Mouse (Mus musculus) liver, embryonic 15.5 days (tissue): ENCODE measurements around the gene Gpr141. TPM values are rescaled to one million over a fixed set of nuclear protein-coding genes. Genes with fewer than 3 reads are reported as not detected.

Experiments
- ATAC-seq: fragments of 200-750 bp; cut with Nextera tagmentation; 2 replicates; pipeline ENCODE4 v1.8.0; 2017; ENCODE audit warnings: moderate number of reproducible peaks, mild to moderate bottlenecking, moderate library complexity; ENCODE audit not compliant: insufficient read depth
- H3K27ac ChIP-seq: fragments of 300-500 bp; sonication (generic); replicated peaks from 2 replicates; pipeline ENCODE4 v1.5.1; 2015; ENCODE audit warnings: mild to moderate bottlenecking, inconsistent platforms
- H3K27me3 ChIP-seq: fragments of 300-500 bp; sonication (generic); 2 replicates; pipeline ENCODE4 v1.6.1; 2015; ENCODE audit warnings: mild to moderate bottlenecking, inconsistent platforms
- H3K36me3 ChIP-seq: fragments of 300-500 bp; sonication (generic); replicated peaks from 2 replicates; pipeline ENCODE4 v1.6.1; 2015; ENCODE audit warnings: moderate library complexity, mild to moderate bottlenecking, inconsistent platforms
- H3K4me1 ChIP-seq: fragments of 300-500 bp; sonication (generic); replicated peaks from 2 replicates; pipeline ENCODE4 v1.6.1; 2015; ENCODE audit warnings: inconsistent platforms
- H3K4me2 ChIP-seq: fragments of 300-500 bp; sonication (generic); 2 replicates; pipeline ENCODE4 v1.6.1; 2015; ENCODE audit warnings: moderate library complexity, mild to moderate bottlenecking, inconsistent platforms
- H3K4me3 ChIP-seq: fragments of 300-500 bp; sonication (generic); replicated peaks from 2 replicates; pipeline ENCODE4 v1.5.1; 2015; ENCODE audit warnings: mild to moderate bottlenecking, inconsistent platforms
- H3K9ac ChIP-seq: fragments of 300-500 bp; sonication (generic); 2 replicates; pipeline ENCODE4 v1.6.1; 2015; ENCODE audit warnings: moderate library complexity, mild to moderate bottlenecking, inconsistent platforms
- H3K9me3 ChIP-seq: fragments of 300-500 bp; sonication (generic); replicated peaks from 2 replicates; pipeline ENCODE4 v1.6.1; 2016; ENCODE audit warnings: inconsistent platforms
- WGBS: fragments of 180-500 bp; shearing (Covaris S2); methylation state at CpG from one replicate; pipeline ENCODE4 v1.1.7; 2015; ENCODE audit warnings: mixed read lengths; ENCODE audit not compliant: insufficient replicate concordance; 5-methylcytosine and 5-hydroxymethylcytosine counted together
- polyA plus RNA-seq: library from polyadenylated mRNA; unstranded; fragments of >200 nt; fragmentation: Nextera tagmentation; extraction: Ambion mirVana; gene quantifications from 2 replicates; pipeline ENCODE4 v1.2.1, GENCODE M21; 2015

The Gpr141 gene
- polyA plus RNA-seq, 1 experiment from 2014 or later, result 4.5 TPM

DNA sequence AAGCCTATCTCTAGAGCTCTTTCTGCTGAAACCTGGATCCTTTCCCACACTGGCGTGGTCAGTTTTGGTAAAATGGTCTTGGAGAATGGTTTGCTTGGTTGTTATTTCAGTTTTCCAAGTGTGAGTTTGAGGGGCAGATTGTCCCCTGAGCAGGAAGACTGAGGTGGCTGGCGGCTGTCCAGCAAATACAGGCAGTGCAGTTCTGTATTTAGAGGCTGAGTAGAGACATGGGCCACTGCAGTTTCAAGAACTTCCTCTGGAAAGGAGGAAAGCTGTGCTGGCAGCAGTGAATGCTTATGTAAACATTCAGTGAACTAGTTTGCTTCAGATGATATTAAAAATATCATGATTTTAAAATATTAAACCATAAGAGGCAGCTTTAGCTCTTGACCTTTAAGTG lies 93.2 kb downstream of the Gpr141 start:
- no peaks in the 10 kb centered on the region for H3K9me3 ChIP-seq
- no peak for ATAC-seq
- no peaks in the 10 kb centered on the region for H3K4me1 ChIP-seq
- 32% methylated on average over 2 of the region's 2 CpGs for WGBS
- no peaks in the 10 kb centered on the region for H3K36me3 ChIP-seq
- no peak overlapping the region for H3K9ac ChIP-seq
- no peaks in the 10 kb centered on the region for H3K27me3 ChIP-seq
- no peak overlapping the region for H3K4me2 ChIP-seq
- H3K4me3 ChIP-seq, result no peak overlapping the region
- no peak overlapping the region for H3K27ac ChIP-seq

GRCm38 (mm10) chr13:19718954-19719353 lies 105.1 kb downstream of the Gpr141 start:
- H3K27ac ChIP-seq, result no peak overlapping the region
- no peaks in the 10 kb centered on the region for H3K27me3 ChIP-seq
- no peak for ATAC-seq
- no peak overlapping the region for H3K9ac ChIP-seq
- no peak overlapping the region for H3K4me3 ChIP-seq
- no peaks in the 10 kb centered on the region for H3K4me1 ChIP-seq
- H3K36me3 ChIP-seq, result no peaks in the 10 kb centered on the region
- WGBS, result 30% methylated on average over 5 of the region's 5 CpGs
- H3K9me3 ChIP-seq, result no peaks in the 10 kb centered on the region
- H3K4me2 ChIP-seq, result no peak overlapping the region

GRCm38 (mm10) chr13:19717201-19717600 lies 106.9 kb downstream of the Gpr141 start:
- H3K27me3 ChIP-seq, result no peaks in the 10 kb centered on the region
- no peaks in the 10 kb centered on the region for H3K36me3 ChIP-seq
- no peak overlapping the region for H3K9ac ChIP-seq
- H3K4me2 ChIP-seq, result no peak overlapping the region
- 59% methylated on average over 2 of the region's 2 CpGs for WGBS
- no peak overlapping the region for H3K27ac ChIP-seq
- no peaks in the 10 kb centered on the region for H3K9me3 ChIP-seq
- no peaks in the 10 kb centered on the region for H3K4me1 ChIP-seq
- no peak overlapping the region for H3K4me3 ChIP-seq
- no peak for ATAC-seq

GRCm38 (mm10) chr13:19703806-19704205 lies 120.3 kb downstream of the Gpr141 start:
- 28% methylated on average over 4 of the region's 4 CpGs for WGBS

DNA sequence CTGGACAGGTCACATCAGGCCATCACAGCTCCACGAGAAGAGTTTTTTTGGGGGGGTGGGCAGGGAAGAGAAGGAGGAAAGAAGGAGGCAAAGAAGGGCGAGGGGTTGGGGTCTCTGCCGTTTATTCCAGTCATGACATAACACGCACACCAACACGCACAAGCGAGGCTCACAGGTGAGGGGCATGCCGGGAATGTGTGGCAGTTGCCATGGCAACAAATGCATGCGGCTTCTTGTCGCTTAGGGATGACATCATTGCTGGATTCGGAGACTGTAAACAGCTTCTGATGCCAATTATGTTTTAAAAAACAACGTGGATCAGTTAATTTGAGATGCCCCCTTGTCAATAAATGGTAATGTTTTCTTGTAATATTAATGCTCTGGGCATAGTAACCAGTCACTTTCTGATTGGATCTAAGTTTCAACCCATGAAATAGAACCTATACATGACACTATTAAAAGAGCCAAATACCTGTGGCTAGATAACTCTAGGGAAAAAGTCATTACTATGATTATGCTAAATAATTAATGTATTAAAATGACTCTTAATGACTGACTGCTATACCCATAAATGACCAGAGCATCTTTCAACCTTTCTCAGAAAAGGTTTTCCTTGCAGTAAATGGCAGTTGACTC lies 122.5 kb downstream of the Gpr141 start:
- Histone ChIP-seq H3K9me3 (no peaks in the 10 kb centered on the region), H3K9ac (no peak overlapping the region), H3K36me3 (no peaks in the 10 kb centered on the region), H3K27me3 (0 out of 2 replicates have a peak, but pooled peaks cover 5% of the 10 kb centered on the region), H3K4me1 (no peaks in the 10 kb centered on the region), H3K27ac (no peak overlapping the region), H3K4me3 (no peak overlapping the region), H3K4me2 (no peak overlapping the region)
- ATAC-seq, result no peak
- WGBS, result 68% methylated on average over 11 of the region's 11 CpGs

More at GRCm38 (mm10) chr13:19703806-19704205, 120.3 kb downstream of the Gpr141 start:
- Histone ChIP-seq H3K27ac (no peak overlapping the region), H3K9ac (no peak overlapping the region), H3K4me2 (no peak overlapping the region), H3K4me1 (no peaks in the 10 kb centered on the region), H3K4me3 (no peak overlapping the region), H3K27me3 (no peaks in the 10 kb centered on the region), H3K9me3 (no peaks in the 10 kb centered on the region), H3K36me3 (no peaks in the 10 kb centered on the region)
- ATAC-seq, result no peak

DNA sequence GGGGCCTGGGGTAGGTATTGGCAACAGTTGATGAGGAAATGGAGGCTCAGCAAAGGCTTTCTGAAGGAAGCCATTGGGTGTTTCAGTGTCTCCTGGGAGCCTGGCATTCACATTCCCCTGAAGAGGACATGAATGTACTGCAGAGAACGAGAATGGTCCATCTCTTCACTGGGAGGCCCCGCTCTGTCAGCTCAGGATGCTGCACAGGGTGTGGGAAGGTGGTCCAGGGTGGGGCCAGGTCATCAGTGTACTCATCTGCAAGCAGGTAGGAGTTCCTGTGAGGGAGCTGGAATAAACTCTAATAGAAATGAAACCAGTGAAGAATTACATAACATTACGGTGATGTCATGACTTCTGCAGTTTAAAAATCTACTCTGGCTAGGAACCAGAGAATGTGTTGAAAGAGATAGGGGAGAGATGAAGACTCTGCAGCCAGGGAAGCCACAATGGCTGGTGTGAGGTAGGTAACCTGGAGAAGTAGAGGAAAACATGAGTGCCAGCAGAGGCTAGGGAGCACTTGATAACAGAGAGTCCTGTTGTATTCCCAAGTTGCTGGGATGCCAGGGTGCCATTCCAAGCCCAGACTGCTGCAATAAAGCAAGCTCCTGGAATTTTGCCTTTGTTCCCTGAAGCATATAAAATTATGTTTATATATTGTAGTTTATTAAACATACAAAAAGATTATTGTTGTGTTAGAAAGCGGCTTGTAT lies 123.2 kb downstream of the Gpr141 start:
- Histone ChIP-seq H3K4me1 (no peaks in the 10 kb centered on the region), H3K9ac (no peak overlapping the region), H3K36me3 (no peaks in the 10 kb centered on the region), H3K4me2 (no peak overlapping the region), H3K27me3 (0 out of 2 replicates have a peak, but pooled peaks cover 5% of the 10 kb centered on the region), H3K4me3 (no peak overlapping the region), H3K27ac (no peak overlapping the region), H3K9me3 (no peaks in the 10 kb centered on the region)
- 62% methylated on average over 4 of the region's 4 CpGs for WGBS
- ATAC-seq, result no peak

Other genes with a start within 250 kb of the Gpr141 start
- gene Epdr1, start 204.3 kb downstream of the Gpr141 start, polyA plus RNA-seq, result 13.7 TPM in 2 replicates
- gene Sfrp4, start 201.2 kb downstream of the Gpr141 start, polyA plus RNA-seq, result 0.29 and 0.51 TPM in 2 replicates
- gene Nme8, start 126.5 kb downstream of the Gpr141 start, polyA plus RNA-seq, result not detected in 2 replicates